Mouse (Mus musculus): ENCODE measurements around the gene Gstk1.

GRCm38 (mm10) chr6:42225046-42225445 is 20.7 kb upstream of the Gstk1 start:
- no peak for TF ChIP-seq POLR2A (IDR thresholded peaks at IDR 0.05; ENCODE audit: borderline replicate concordance, control insufficient read depth, low read depth, low read length)
- no peak for TF ChIP-seq CTCF (IDR thresholded peaks at IDR 0.05; ENCODE audit: control insufficient read depth, insufficient read depth, low read length)

Measured in bone marrow, adult 2 months (tissue).